Mouse (Mus musculus): ENCODE data around the gene Cmya5.

DNA sequence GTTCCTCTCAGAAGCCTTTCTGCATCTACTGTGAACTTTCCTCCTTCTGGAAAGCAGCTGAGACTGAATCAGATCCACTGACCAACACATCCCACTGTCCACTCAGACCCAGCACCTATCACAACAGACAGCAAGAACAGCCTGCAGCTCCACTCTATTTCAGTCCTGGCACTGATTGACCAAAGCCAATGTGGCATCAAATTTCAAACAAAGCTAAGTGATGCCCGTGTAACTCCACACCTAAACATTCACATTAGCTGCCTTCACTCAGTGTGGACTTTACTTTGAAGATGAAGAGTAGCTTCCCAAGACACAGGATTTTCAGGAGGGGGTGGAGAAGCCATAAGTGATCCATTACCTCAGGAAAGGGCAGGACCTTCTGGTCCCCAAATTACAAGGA is 122.4 kb downstream of the Cmya5 start:
- TF ChIP-seq POLR2A (IDR thresholded peaks at IDR 0.05; ENCODE audit: extremely low read depth, insufficient read depth, low read length) (no peak), CTCF (IDR thresholded peaks at IDR 0.05; ENCODE audit: low read depth, low read length) (no peak)

Measured in liver, adult 2 months (tissue).